Mouse (Mus musculus): ENCODE data around the gene Ceacam3. TPM values are rescaled to one million over a fixed set of nuclear protein-coding genes. Genes with fewer than 3 reads are reported as not detected.
"Not testable (repeated sequence)": the region's sequence is repeated elsewhere in the genome, so short reads cannot be mapped to it uniquely, and the experiment has no call there.

Ceacam3 gene
- total RNA-seq (2021) = not detected
- long read RNA-seq, experiment 1 = 0 reads
- long read RNA-seq, experiment 2 = 0 reads

DNA sequence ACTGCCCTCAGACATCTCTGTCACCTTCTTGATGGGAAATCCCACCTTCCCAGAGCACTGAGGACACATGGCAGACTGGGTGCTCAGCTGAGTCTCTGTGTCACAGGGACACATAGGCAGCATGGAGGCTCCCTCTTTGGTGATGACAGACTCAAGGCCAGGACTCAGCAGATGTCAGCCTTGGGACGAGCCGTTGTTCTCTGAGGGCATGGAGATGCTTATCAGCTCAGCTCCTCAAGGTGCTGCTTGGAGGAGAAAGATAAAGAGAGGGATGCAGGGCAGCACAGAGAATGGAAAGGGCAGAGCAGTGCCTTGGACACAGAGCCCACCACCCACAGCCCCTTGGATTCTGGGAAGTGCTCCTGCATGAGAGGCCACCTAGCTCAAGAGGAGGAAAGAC, at the start of gene Ceacam3:
Ceacam3 (plus strand) TSS at position 352 of the 400 bp plus-strand sequence.
- DNase-seq = no peak

DNA sequence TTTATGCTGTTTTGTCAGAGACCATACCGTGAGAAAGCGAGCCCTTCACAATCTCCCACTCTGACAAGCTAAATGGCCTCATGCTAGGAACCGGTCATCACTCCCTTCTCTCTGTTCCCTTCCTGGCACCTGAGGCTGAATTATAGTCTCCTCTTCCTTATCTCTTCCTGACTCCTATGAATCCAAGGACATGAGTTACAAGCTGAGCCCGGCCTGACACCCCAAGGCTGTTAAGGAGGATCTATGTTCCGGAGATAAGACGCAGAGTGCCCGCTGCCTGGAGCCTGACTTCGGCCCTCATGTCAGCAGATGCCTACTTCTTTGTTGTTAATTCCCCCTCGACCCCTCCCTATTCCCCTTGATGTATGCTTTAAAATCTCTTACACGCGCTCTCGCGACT, 48.5 kb upstream of the Ceacam3 start:
- not testable (repeated sequence) for DNase-seq

DNA sequence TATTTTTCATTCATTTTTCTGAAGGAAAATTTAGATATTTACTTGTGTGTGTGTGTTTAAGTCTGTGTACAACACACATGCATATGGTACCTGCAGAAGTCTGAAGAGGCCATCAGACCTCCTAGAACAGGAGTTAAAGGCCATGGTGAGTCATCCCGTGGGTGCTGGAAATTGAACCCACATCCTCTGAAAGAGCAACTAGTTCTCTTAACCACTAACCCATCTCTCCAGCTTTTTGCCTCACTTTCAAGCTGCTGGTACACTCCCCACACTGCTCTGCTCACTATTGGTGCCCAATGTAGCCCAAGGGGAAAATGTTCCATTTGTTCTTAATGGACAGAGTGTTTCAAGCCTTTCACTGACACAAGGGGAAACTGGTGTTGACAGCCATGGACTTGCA, 14.8 kb upstream of the Ceacam3 start:
- DNase-seq = no peak

DNA sequence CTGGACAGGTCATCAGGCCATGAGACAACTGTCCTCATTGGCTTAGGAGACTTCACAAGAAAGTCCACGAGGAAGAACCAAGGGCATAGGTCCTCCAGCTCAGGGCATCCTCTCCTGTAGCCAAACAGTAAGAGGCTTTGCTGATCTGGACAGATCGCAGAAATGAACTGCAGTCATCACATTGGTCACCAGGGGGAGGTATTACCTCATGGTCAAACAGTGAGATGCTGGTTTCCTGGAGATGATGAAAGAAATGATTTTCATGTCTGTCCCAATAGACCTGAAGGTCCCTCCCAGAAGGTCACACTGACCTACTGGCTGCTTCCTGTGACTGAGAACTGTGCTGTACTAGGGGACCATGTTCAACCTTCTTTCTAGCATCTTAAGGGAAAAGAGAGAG, 5.6 kb downstream of the Ceacam3 start:
- DNase-seq = no peak

DNA sequence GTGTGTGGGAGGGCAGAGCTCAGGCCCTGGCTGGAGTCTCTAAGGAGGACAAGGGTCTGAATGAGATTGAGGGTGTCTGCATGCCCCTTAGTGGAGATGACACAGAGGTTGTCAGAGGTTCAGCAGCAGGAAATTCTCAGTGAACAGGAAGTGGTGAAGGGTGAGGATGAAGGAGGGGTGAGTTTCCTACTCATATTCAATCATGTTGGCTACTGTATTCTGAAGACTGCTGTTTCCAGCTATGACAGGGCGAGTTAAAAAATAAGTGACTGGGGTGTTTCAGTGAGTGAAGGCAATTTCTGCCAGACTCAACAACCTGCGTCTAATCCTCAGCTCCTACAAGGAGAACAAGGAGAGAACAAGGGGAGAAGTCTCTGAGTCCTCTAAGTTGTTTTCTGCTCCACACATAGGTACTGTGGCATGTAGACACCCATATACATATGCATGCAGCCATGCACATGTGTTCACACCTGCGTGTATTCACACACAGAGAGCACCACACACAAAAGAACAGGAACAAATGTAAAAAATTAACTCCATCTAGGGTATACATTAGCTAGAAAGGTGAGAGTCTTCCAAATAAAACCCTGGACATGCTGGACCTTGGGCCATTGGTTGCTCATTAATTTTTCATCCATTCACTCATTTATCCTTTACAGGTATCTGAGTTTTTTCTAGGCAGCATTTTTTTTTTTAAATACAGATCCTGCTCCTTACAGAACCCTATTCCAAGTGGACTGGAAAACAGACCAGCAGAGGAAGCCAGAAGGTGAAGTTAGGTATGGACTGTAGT, 7.0 kb downstream of the Ceacam3 start:
- DNase-seq = no peak

DNA sequence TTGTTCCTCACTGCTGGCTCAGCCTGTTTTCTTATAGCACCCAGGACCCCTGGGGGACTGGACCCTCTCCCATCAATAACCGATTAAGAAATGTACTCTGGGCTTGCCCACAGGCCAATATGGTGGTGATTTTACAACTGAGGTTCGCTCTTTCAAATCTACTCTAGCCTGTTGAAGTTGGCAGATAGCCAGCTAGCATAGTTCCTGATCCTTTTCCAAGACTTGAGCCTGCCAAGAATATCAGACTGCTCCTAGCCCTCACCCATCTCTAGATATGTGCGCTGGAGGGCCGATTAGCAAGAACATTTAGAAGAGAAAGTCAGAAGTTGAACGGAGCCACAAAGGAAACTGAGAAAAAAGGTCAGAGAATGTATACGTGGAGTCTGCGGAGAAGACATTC, 8.9 kb downstream of the Ceacam3 start:
- DNase-seq = no peak

DNA sequence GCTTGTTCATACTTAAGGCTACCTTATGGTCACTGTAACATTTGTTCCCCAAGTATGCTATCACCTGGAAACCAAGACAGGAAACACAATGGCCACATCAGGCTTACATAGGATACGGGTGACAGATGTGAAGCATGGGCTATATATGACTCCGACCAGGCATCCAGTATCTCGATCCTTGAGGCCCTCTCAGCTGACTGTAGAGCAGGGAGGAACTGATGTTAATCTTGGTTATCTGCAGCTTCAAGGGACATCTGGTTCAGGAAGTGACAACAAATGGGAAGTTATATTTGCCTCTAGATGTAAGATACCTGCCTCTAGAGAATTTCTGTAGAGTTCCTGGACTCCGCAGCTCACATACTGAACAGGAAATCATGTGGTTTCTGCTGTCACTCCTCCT, 21.7 kb downstream of the Ceacam3 start:
- no peak for DNase-seq

DNA sequence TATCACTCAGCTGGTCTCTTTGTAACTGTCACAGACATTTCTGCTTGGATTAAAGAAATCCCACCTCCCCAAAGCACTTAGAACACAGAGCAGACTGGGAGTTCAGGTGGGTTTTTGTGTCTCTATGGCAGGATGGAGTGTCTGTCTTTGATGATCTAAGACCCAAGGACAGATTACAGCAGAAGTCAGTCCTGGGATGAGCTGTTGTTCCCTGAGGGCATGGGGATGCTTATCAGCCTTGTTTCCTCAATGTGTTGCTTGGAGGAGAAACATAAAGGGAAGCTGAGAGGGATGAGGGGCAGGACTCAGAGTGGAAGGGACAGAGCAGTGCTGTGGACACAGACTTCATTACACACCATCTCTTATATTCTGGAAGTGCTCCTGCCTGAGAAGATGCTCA, 53.1 kb downstream of the Ceacam3 start, which contains the start of gene Psg29:
Psg29 (plus strand) TSS at position 301 of the 400 bp plus-strand sequence.
- DNase-seq = no peak

DNA sequence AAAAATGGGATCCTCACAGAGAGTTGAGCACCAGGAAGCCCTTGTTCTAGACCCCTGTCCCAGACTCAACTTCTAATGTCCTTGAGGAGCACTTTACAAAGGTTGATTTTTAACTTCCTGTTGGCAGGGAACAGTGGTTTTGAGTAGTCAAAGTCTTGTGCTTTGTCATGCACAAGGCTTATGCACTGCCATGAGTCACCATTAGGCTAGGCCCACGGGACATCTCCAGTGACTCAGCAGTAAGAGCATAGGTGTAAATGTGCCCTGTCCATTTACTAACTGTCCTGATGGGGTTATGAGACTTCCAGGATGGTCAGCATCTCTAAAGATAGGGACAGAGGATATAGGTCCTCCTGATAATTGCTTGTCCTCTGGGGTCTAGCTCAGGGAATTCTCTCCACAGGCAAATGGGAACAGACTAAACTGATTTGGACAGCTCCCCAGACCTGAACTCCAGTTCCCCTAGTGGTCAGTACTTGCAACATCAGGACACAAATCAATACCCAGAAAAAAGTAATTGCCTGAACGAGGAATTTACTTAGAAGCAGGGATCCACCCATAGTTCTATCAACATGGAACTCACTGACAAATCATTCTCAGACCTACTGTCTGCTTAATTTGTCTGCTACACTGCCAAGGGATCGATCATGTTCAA, 55.6 kb downstream of the Ceacam3 start:
- no peak for DNase-seq

Other genes starting within 250 kb of the Ceacam3 start
- 1 to 10 TPM in 1 of 2 experiments, under 1 TPM in 1; 0.97 to 1.3 TPM for gene Ptgir, start 243.8 kb upstream of the Ceacam3 start, total RNA-seq (2021)
- gene Calm3, start 226.2 kb upstream of the Ceacam3 start, total RNA-seq (2021) = 100 to 1,000 TPM; 257 to 291 TPM
- gene Pnmal2, start 205.6 kb upstream of the Ceacam3 start, total RNA-seq (2021) = 1 to 10 TPM; 2.3 to 3.3 TPM
- gene Pnmal1, start 190.6 kb upstream of the Ceacam3 start, total RNA-seq (2021) = not detected
- gene Gm42372, start 167.2 kb upstream of the Ceacam3 start, total RNA-seq (2021) = not detected
- 1 to 10 TPM; 1.7 to 2.6 TPM for gene Ccdc8, start 157.6 kb upstream of the Ceacam3 start, total RNA-seq (2021)
- gene Ppp5c, start 122.4 kb upstream of the Ceacam3 start, total RNA-seq (2021) = 10 to 100 TPM; 59.8 to 68.1 TPM
- 1 to 10 TPM in 1 of 2 experiments, under 1 TPM in 1; 0.97 to 1.3 TPM for gene Hif3a, start 87.9 kb upstream of the Ceacam3 start, total RNA-seq (2021)
- gene Psg16, start 76.2 kb upstream of the Ceacam3 start, total RNA-seq (2021) = under 1 TPM; 0.08 to 0.10 TPM
- gene Psg29, start 53.2 kb downstream of the Ceacam3 start, total RNA-seq (2021) = not detected

Measured in gastrocnemius, postnatal 25 days (tissue).